Mouse (Mus musculus): ENCODE measurements around the gene Pmfbp1. TPM values are rescaled to one million over a fixed set of nuclear protein-coding genes. Genes with fewer than 3 reads are reported as not detected.

The Pmfbp1 gene
- total and polyA plus RNA-seq, 2 experiments: not detected

GRCm38 (mm10) chr8:109503566-109503965, 9.7 kb downstream of the Pmfbp1 start:
- H3K4me3 ChIP-seq (ENCODE audit: insufficient read depth, low read depth, low read length): no peak overlapping the region
- no peak overlapping the region for H3K27ac ChIP-seq (replicated peaks; ENCODE audit: insufficient read depth, low read depth, low read length)
- DNase-seq (ENCODE audit: extremely low read depth, low read depth, low spot score): no peak
- no peaks in the 10 kb centered on the region for H3K36me3 ChIP-seq (ENCODE audit: control insufficient read depth, insufficient read depth, low read length)
- no peaks in the 10 kb centered on the region for H3K27me3 ChIP-seq (ENCODE audit: control insufficient read depth, insufficient read depth, low read length)
- 83% methylated on average over 1 of the region's 1 CpGs for WGBS
- TF ChIP-seq CTCF (IDR thresholded peaks at IDR 0.05; ENCODE audit: low read depth, low read length) (no peak), POLR2A (IDR thresholded peaks at IDR 0.05; ENCODE audit: extremely low read depth, insufficient read depth, low read length) (no peak)
- H3K79me2 ChIP-seq (ENCODE audit: control insufficient read depth, insufficient read depth, low read length): no peaks in the 10 kb centered on the region
- H3K9ac ChIP-seq (ENCODE audit: low read depth, low read length): no peak overlapping the region
- no peaks in the 10 kb centered on the region for H3K4me1 ChIP-seq (ENCODE audit: control insufficient read depth, insufficient read depth, low read length)

- Histone ChIP-seq H3K36me3 (ENCODE audit: control insufficient read depth, insufficient read depth, low read length) (no peaks in the 10 kb centered on the region), H3K4me1 (ENCODE audit: control insufficient read depth, insufficient read depth, low read length) (no peaks in the 10 kb centered on the region), H3K9ac (ENCODE audit: low read depth, low read length) (no peak overlapping the region), H3K27me3 (ENCODE audit: control insufficient read depth, insufficient read depth, low read length) (no peaks in the 10 kb centered on the region), H3K4me3 (ENCODE audit: insufficient read depth, low read depth, low read length) (no peak overlapping the region), H3K27ac (replicated peaks; ENCODE audit: insufficient read depth, low read depth, low read length) (no peak overlapping the region), H3K79me2 (ENCODE audit: control insufficient read depth, insufficient read depth, low read length) (no peaks in the 10 kb centered on the region)
- TF ChIP-seq POLR2A (IDR thresholded peaks at IDR 0.05; ENCODE audit: extremely low read depth, insufficient read depth, low read length): no peak
- TF ChIP-seq CTCF (IDR thresholded peaks at IDR 0.05; ENCODE audit: low read depth, low read length): no peak
- DNase-seq (ENCODE audit: extremely low read depth, low read depth, low spot score): no peak
- WGBS: 88% methylated on average over 5 of the region's 5 CpGs
Observed at GRCm38 (mm10) chr8:109505560-109505959, 11.7 kb downstream of the Pmfbp1 start.

GRCm38 (mm10) chr8:109524008-109524407, 30.2 kb downstream of the Pmfbp1 start:
- WGBS: 78% methylated on average over 2 of the region's 2 CpGs
- H3K4me1 ChIP-seq (ENCODE audit: control insufficient read depth, insufficient read depth, low read length): no peaks in the 10 kb centered on the region
- H3K4me3 ChIP-seq (ENCODE audit: insufficient read depth, low read depth, low read length): no peak overlapping the region
- TF ChIP-seq CTCF (IDR thresholded peaks at IDR 0.05; ENCODE audit: low read depth, low read length) (no peak), POLR2A (IDR thresholded peaks at IDR 0.05; ENCODE audit: extremely low read depth, insufficient read depth, low read length) (no peak)
- H3K36me3 ChIP-seq (ENCODE audit: control insufficient read depth, insufficient read depth, low read length): no peaks in the 10 kb centered on the region
- no peaks in the 10 kb centered on the region for H3K27me3 ChIP-seq (ENCODE audit: control insufficient read depth, insufficient read depth, low read length)
- no peak overlapping the region for H3K9ac ChIP-seq (ENCODE audit: low read depth, low read length)
- no peaks in the 10 kb centered on the region for H3K79me2 ChIP-seq (ENCODE audit: control insufficient read depth, insufficient read depth, low read length)
- H3K27ac ChIP-seq (replicated peaks; ENCODE audit: insufficient read depth, low read depth, low read length): no peak overlapping the region
- DNase-seq (ENCODE audit: extremely low read depth, low read depth, low spot score): no peak

GRCm38 (mm10) chr8:109535140-109535990, 41.5 kb downstream of the Pmfbp1 start:
- WGBS: 85% methylated on average over 19 of the region's 19 CpGs
- no peak overlapping the region for H3K27ac ChIP-seq (replicated peaks; ENCODE audit: insufficient read depth, low read depth, low read length)
- no peaks in the 10 kb centered on the region for H3K36me3 ChIP-seq (ENCODE audit: control insufficient read depth, insufficient read depth, low read length)
- peak; percentile 30 for DNase-seq (ENCODE audit: extremely low read depth, low read depth, low spot score)
- no peaks in the 10 kb centered on the region for H3K4me1 ChIP-seq (ENCODE audit: control insufficient read depth, insufficient read depth, low read length)
- TF ChIP-seq POLR2A (IDR thresholded peaks at IDR 0.05; ENCODE audit: extremely low read depth, insufficient read depth, low read length) (no peak), CTCF (IDR thresholded peaks at IDR 0.05; ENCODE audit: low read depth, low read length) (peak; percentile 64)
- H3K79me2 ChIP-seq (ENCODE audit: control insufficient read depth, insufficient read depth, low read length): no peaks in the 10 kb centered on the region
- no peak overlapping the region for H3K4me3 ChIP-seq (ENCODE audit: insufficient read depth, low read depth, low read length)
- H3K9ac ChIP-seq (ENCODE audit: low read depth, low read length): no peak overlapping the region
- no peaks in the 10 kb centered on the region for H3K27me3 ChIP-seq (ENCODE audit: control insufficient read depth, insufficient read depth, low read length)

- Histone ChIP-seq H3K27ac (replicated peaks; ENCODE audit: insufficient read depth, low read depth, low read length) (no peak overlapping the region), H3K4me1 (ENCODE audit: control insufficient read depth, insufficient read depth, low read length) (no peaks in the 10 kb centered on the region), H3K79me2 (ENCODE audit: control insufficient read depth, insufficient read depth, low read length) (no peaks in the 10 kb centered on the region), H3K36me3 (ENCODE audit: control insufficient read depth, insufficient read depth, low read length) (no peaks in the 10 kb centered on the region), H3K4me3 (ENCODE audit: insufficient read depth, low read depth, low read length) (no peak overlapping the region), H3K9ac (ENCODE audit: low read depth, low read length) (no peak overlapping the region), H3K27me3 (ENCODE audit: control insufficient read depth, insufficient read depth, low read length) (no peaks in the 10 kb centered on the region)
- peak; percentile 83 for TF ChIP-seq CTCF (IDR thresholded peaks at IDR 0.05; ENCODE audit: low read depth, low read length)
- TF ChIP-seq POLR2A (IDR thresholded peaks at IDR 0.05; ENCODE audit: extremely low read depth, insufficient read depth, low read length): no peak
- WGBS: 8% methylated on average over 5 of the region's 5 CpGs
- peak; percentile 37 for DNase-seq (ENCODE audit: extremely low read depth, low read depth, low spot score)
Observed at GRCm38 (mm10) chr8:109536703-109537102, 42.9 kb downstream of the Pmfbp1 start.

GRCm38 (mm10) chr8:109542165-109542564, 48.3 kb downstream of the Pmfbp1 start:
- WGBS: 77% methylated on average over 5 of the region's 5 CpGs
- DNase-seq (ENCODE audit: extremely low read depth, low read depth, low spot score): no peak
- TF ChIP-seq CTCF (IDR thresholded peaks at IDR 0.05; ENCODE audit: low read depth, low read length): no peak
- no peak for TF ChIP-seq POLR2A (IDR thresholded peaks at IDR 0.05; ENCODE audit: extremely low read depth, insufficient read depth, low read length)
- Histone ChIP-seq H3K9ac (ENCODE audit: low read depth, low read length) (no peak overlapping the region), H3K36me3 (ENCODE audit: control insufficient read depth, insufficient read depth, low read length) (no peaks in the 10 kb centered on the region), H3K4me3 (ENCODE audit: insufficient read depth, low read depth, low read length) (no peak overlapping the region), H3K27me3 (ENCODE audit: control insufficient read depth, insufficient read depth, low read length) (no peaks in the 10 kb centered on the region), H3K4me1 (ENCODE audit: control insufficient read depth, insufficient read depth, low read length) (no peaks in the 10 kb centered on the region), H3K79me2 (ENCODE audit: control insufficient read depth, insufficient read depth, low read length) (no peaks in the 10 kb centered on the region), H3K27ac (replicated peaks; ENCODE audit: insufficient read depth, low read depth, low read length) (no peak overlapping the region)

Data from liver, adult 2 months (tissue).